Mouse (Mus musculus): Measurements from ENCODE around the gene Podxl2. TPM values are rescaled to one million over a fixed set of nuclear protein-coding genes. Genes with fewer than 3 reads are reported as not detected.

Gene Podxl2
- polyA plus RNA-seq, 1 experiment = 538 TPM

DNA sequence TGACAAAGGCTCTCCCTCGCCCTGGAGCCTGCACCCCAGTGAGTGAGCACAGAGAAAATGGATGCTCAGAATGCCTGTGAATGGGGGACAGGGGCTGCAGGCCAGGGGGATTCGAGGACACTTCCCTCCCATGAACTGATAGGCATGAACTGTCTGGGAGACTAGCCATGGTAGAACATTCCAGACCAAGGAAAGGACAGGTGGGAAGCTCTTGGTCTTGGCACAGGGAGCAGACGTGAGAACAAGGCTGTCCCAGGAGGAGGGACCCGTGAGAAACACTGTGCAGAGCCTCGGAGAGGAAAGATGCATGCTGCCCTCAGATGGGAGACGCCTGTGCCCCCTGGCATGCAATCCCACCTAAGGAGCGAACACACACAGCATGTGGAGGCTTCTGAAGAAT, 50.7 kb downstream of the Podxl2 start:
- Histone ChIP-seq H3K4me1 (ENCODE audit: control insufficient read depth, insufficient read depth, low read length) (peaks cover 75% of the 10 kb centered on the region), H3K4me3 (replicated peaks; ENCODE audit: insufficient read depth, low read depth, low read length) (no peak overlapping the region), H3K27me3 (ENCODE audit: control insufficient read depth, insufficient read depth, low read length) (no peaks in the 10 kb centered on the region), H3K27ac (ENCODE audit: insufficient read depth, low read length) (no peak overlapping the region)
- DNase-seq = no peak
- no peak for TF ChIP-seq POLR2A (IDR thresholded peaks at IDR 0.05; ENCODE audit: borderline replicate concordance, insufficient read depth, low read length)
- TF ChIP-seq CTCF (IDR thresholded peaks at IDR 0.05; ENCODE audit: borderline replicate concordance, insufficient read depth, low read depth, low read length) = no peak
- WGBS = 39% methylated on average over 7 of the region's 7 CpGs

DNA sequence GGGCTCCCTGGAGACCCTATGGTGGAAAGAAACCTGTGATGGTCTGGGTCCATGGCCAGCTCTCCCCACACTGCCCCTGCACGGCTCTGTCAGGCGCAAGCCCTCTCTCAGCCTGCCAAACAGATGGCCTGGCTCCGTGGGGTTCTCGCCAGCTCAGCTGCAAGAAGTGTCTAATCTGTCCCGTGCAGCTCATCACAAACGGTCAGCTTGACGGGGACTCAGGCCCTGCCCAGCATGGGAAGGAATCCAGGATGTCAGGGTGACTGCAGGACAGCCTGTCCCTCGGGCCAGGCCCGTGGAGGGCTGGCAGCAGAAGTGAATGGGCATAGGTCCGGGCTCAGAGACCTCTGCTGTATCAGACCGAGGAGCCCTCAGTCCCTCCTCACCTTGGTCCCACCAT, 52.9 kb downstream of the Podxl2 start:
- peak; percentile 90 to 94 for DNase-seq
- peaks cover 64% of the 10 kb centered on the region for H3K4me1 ChIP-seq (ENCODE audit: control insufficient read depth, insufficient read depth, low read length)
- H3K27me3 ChIP-seq (ENCODE audit: control insufficient read depth, insufficient read depth, low read length) = no peaks in the 10 kb centered on the region
- H3K4me3 ChIP-seq (replicated peaks; ENCODE audit: insufficient read depth, low read depth, low read length) = no peak overlapping the region
- peak overlapping the region; percentile 37 for H3K27ac ChIP-seq (ENCODE audit: insufficient read depth, low read length)
- TF ChIP-seq CTCF (IDR thresholded peaks at IDR 0.05; ENCODE audit: borderline replicate concordance, insufficient read depth, low read depth, low read length) = no peak
- no peak for TF ChIP-seq POLR2A (IDR thresholded peaks at IDR 0.05; ENCODE audit: borderline replicate concordance, insufficient read depth, low read length)
- 5% methylated on average over 11 of the region's 11 CpGs for WGBS

DNA sequence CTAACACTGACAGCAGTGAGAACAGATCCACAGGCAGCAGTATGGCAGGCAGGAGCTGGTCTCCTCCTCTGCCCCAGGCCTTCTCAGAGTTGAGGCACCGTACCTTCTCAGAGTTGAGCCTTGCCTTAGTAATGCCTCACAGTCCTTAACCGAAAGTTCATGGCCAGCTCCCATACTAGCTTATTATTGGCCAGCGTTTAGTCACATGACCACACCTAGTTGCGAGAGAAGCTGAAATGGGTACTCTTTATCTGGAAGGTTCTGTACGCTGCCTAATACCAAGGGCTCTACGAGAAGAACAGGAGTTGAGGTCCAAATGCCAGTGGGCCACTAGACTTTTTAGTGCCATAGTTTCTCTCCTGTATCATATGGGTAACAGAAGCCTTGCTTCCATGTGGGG, 53.5 kb downstream of the Podxl2 start:
- WGBS = 73% methylated on average over 6 of the region's 6 CpGs
- TF ChIP-seq POLR2A (IDR thresholded peaks at IDR 0.05; ENCODE audit: borderline replicate concordance, insufficient read depth, low read length) = no peak
- TF ChIP-seq CTCF (IDR thresholded peaks at IDR 0.05; ENCODE audit: borderline replicate concordance, insufficient read depth, low read depth, low read length) = no peak
- Histone ChIP-seq H3K4me1 (ENCODE audit: control insufficient read depth, insufficient read depth, low read length) (peaks cover 62% of the 10 kb centered on the region), H3K4me3 (replicated peaks; ENCODE audit: insufficient read depth, low read depth, low read length) (no peak overlapping the region), H3K27me3 (ENCODE audit: control insufficient read depth, insufficient read depth, low read length) (no peaks in the 10 kb centered on the region), H3K27ac (ENCODE audit: insufficient read depth, low read length) (peak overlapping the region; percentile 43)
- DNase-seq = no peak

DNA sequence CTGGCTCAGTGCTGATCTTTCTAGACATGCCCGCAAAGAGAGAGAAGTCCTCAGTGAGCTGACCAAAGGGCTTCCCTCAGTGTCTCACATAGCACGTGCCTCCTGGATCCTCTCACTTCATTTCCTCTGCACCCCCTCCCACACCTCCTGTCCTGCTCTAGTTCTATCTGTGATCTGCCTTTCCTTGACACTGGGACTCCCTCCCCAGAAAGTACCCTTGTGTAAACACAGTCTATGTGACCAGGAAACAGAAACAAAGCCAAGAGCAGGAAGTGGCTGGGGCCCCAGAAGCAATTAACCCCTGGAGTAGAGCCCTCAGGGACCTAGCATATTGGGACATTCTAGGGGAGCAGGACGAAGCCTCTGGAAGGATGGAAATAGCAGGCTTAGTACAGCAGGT, 54.0 kb downstream of the Podxl2 start:
- H3K4me1 ChIP-seq (ENCODE audit: control insufficient read depth, insufficient read depth, low read length) = peaks cover 63% of the 10 kb centered on the region
- WGBS = 25% methylated on average over 3 of the region's 3 CpGs
- H3K4me3 ChIP-seq (replicated peaks; ENCODE audit: insufficient read depth, low read depth, low read length) = no peak overlapping the region
- H3K27ac ChIP-seq (ENCODE audit: insufficient read depth, low read length) = peak overlapping the region; percentile 43; the same call in 1 of the 2 replicates
- no peaks in the 10 kb centered on the region for H3K27me3 ChIP-seq (ENCODE audit: control insufficient read depth, insufficient read depth, low read length)
- no peak for DNase-seq
- TF ChIP-seq POLR2A (IDR thresholded peaks at IDR 0.05; ENCODE audit: borderline replicate concordance, insufficient read depth, low read length) (no peak), CTCF (IDR thresholded peaks at IDR 0.05; ENCODE audit: borderline replicate concordance, insufficient read depth, low read depth, low read length) (no peak)

DNA sequence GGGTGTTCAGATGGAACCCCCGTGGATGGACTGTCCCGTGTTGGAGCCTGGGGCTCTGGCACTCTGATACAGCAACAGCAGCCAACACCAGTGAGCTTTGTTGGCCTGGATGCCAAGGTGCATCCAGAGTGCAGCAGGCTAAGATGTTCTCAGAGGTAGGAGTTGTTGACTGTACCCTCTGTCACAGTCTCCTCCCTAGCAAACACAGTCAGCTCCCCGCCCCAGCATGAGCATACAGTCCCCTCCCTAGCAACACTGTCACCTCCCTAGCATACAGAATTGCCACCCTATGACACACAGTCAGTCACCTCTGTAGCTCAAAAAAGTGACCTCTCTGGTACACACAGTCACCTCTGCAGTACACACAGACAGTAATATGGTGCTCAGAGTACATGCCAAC, 57.9 kb downstream of the Podxl2 start:
- Histone ChIP-seq H3K4me3 (replicated peaks; ENCODE audit: insufficient read depth, low read depth, low read length) (no peak overlapping the region), H3K4me1 (ENCODE audit: control insufficient read depth, insufficient read depth, low read length) (peaks cover 50% of the 10 kb centered on the region), H3K27me3 (ENCODE audit: control insufficient read depth, insufficient read depth, low read length) (no peaks in the 10 kb centered on the region), H3K27ac (ENCODE audit: insufficient read depth, low read length) (no peak overlapping the region)
- WGBS = 35% methylated on average over 3 of the region's 3 CpGs
- no peak for DNase-seq
- TF ChIP-seq POLR2A (IDR thresholded peaks at IDR 0.05; ENCODE audit: borderline replicate concordance, insufficient read depth, low read length) = no peak
- TF ChIP-seq CTCF (IDR thresholded peaks at IDR 0.05; ENCODE audit: borderline replicate concordance, insufficient read depth, low read depth, low read length) = no peak

DNA sequence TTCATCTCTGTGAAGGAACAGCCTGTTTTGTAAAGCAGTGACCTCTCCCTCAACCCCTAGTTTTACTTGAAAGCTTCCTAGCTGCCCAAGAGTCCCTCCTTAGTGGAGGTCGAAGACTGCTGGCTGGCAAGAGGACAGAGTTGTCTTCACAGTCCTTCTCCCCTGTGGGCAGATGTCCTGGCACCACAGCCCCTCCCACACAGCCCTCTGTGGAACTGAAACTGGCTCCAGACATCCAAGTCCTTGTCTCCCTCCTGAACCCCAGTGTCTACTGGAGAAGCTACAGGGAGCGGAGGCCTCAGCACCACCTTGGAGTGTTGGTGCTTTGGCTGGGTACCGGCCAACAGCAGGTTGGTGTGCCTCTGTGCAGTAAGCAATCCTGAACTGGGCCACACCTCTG, 59.4 kb downstream of the Podxl2 start:
- TF ChIP-seq POLR2A (IDR thresholded peaks at IDR 0.05; ENCODE audit: borderline replicate concordance, insufficient read depth, low read length) = no peak
- no peak for TF ChIP-seq CTCF (IDR thresholded peaks at IDR 0.05; ENCODE audit: borderline replicate concordance, insufficient read depth, low read depth, low read length)
- H3K27me3 ChIP-seq (ENCODE audit: control insufficient read depth, insufficient read depth, low read length) = no peaks in the 10 kb centered on the region
- no peak for DNase-seq
- no peak overlapping the region for H3K27ac ChIP-seq (ENCODE audit: insufficient read depth, low read length)
- H3K4me1 ChIP-seq (ENCODE audit: control insufficient read depth, insufficient read depth, low read length) = peaks cover 50% of the 10 kb centered on the region
- H3K4me3 ChIP-seq (replicated peaks; ENCODE audit: insufficient read depth, low read depth, low read length) = no peak overlapping the region
- WGBS = 51% methylated on average over 3 of the region's 3 CpGs

DNA sequence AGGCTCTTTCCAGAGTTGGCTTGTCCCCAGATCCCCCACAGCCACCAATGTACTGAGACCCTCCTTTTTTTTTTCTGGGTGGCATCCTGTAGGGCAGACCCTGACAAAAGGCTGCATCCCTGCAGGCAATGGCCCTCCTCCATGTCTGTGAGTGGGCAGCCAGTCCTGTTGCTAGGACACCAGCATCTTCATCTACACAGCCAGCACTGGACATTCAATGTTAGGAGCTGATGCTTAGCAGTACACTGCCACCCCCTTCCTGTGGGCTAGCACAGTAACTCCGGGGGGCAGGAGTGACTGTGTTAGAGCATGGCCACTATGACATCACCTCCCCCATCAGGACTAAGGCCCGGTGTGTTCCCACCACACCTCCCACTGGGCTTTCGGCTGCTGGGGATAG, 59.8 kb downstream of the Podxl2 start:
- H3K4me1 ChIP-seq (ENCODE audit: control insufficient read depth, insufficient read depth, low read length) = peaks cover 53% of the 10 kb centered on the region
- H3K4me3 ChIP-seq (replicated peaks; ENCODE audit: insufficient read depth, low read depth, low read length) = no peak overlapping the region
- no peak overlapping the region for H3K27ac ChIP-seq (ENCODE audit: insufficient read depth, low read length)
- no peak for DNase-seq
- WGBS = 28% methylated on average over 3 of the region's 3 CpGs
- H3K27me3 ChIP-seq (ENCODE audit: control insufficient read depth, insufficient read depth, low read length) = no peaks in the 10 kb centered on the region
- no peak for TF ChIP-seq POLR2A (IDR thresholded peaks at IDR 0.05; ENCODE audit: borderline replicate concordance, insufficient read depth, low read length)
- no peak for TF ChIP-seq CTCF (IDR thresholded peaks at IDR 0.05; ENCODE audit: borderline replicate concordance, insufficient read depth, low read depth, low read length)

DNA sequence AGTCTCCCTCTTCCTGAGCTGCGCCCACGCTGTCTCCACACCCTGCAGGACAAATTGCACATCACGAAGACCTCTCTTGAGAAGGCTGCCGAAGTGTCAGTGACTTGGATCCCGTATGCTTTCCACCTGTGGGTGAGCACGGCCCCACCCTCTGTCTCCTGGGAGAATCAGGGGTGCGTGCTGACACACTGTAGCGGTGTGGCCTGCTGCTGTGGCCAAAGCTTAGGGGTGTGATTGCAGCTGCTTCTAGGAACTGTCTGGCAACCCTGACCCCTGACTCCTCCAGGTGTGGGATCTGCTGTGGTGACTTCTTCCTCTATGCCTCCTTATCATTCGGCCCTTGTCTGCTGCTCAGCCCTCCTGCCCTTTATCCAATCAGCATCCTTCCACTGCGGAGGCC, 61.0 kb downstream of the Podxl2 start:
- no peak overlapping the region for H3K27ac ChIP-seq (ENCODE audit: insufficient read depth, low read length)
- no peak overlapping the region for H3K4me3 ChIP-seq (replicated peaks; ENCODE audit: insufficient read depth, low read depth, low read length)
- peaks cover 53% of the 10 kb centered on the region for H3K4me1 ChIP-seq (ENCODE audit: control insufficient read depth, insufficient read depth, low read length)
- WGBS = 85% methylated on average over 10 of the region's 10 CpGs
- H3K27me3 ChIP-seq (ENCODE audit: control insufficient read depth, insufficient read depth, low read length) = no peaks in the 10 kb centered on the region
- TF ChIP-seq CTCF (IDR thresholded peaks at IDR 0.05; ENCODE audit: borderline replicate concordance, insufficient read depth, low read depth, low read length) = no peak
- no peak for TF ChIP-seq POLR2A (IDR thresholded peaks at IDR 0.05; ENCODE audit: borderline replicate concordance, insufficient read depth, low read length)
- DNase-seq = no peak

Data from cerebellum, adult 2 months (tissue).